Mouse (Mus musculus) cortical plate, adult 2 months (tissue): ENCODE data around the gene Mtfr1l. TPM values are rescaled to one million over a fixed set of nuclear protein-coding genes. Genes with fewer than 3 reads are reported as not detected.
A peak's percentile ranks its signal among the peaks of the same experiment; 100 is the strongest.

Experiments
- H3K27ac ChIP-seq: fragments of 200-500 bp; 2 replicates; pipeline ENCODE4 v1.5.1; 2012; ENCODE audit warnings: low read length, control low read depth, inconsistent platforms; ENCODE audit not compliant: insufficient read depth
- H3K4me1 ChIP-seq: fragments of 200-500 bp; 2 replicates; pipeline ENCODE4 v1.6.1; 2011; ENCODE audit warnings: low read length; ENCODE audit not compliant: control insufficient read depth, insufficient read depth
- H3K4me3 ChIP-seq: fragments of 200-500 bp; 2 replicates; pipeline ENCODE4 v1.5.1; 2011; ENCODE audit warnings: mild to moderate bottlenecking, low read length, control low read depth; ENCODE audit not compliant: insufficient read depth
- CTCF ChIP-seq: fragments of 200-500 bp; IDR thresholded peaks from 2 replicates; pipeline ENCODE4 v1.5.1; 2011; ENCODE audit warnings: mild to moderate bottlenecking, control low read depth, low read length; ENCODE audit not compliant: insufficient read depth; ENCODE audit errors: extremely low read depth
- POLR2A ChIP-seq: fragments of 200-500 bp; IDR thresholded peaks from 2 replicates; pipeline ENCODE4 v1.6.1; 2011; ENCODE audit warnings: mild to moderate bottlenecking, low read length, control low read depth; ENCODE audit not compliant: insufficient read depth; ENCODE audit errors: extremely low read depth
- polyA plus RNA-seq: library from polyadenylated mRNA; depleted of rRNA; stranded (reverse); fragments of >200 nt; gene quantifications from 2 replicates; pipeline ENCODE4 v1.2.3, GENCODE M21; 2012

The Mtfr1l gene
- polyA plus RNA-seq, 1 experiment, result 118 TPM

- Histone ChIP-seq H3K4me3 (no peak overlapping the region), H3K27ac (no peak overlapping the region), H3K4me1 (no peaks in the 10 kb centered on the region)
- no peak for TF ChIP-seq POLR2A
- no peak for TF ChIP-seq CTCF
These were observed 24.0 kb upstream of the Mtfr1l start for GRCm38 (mm10) chr4:134559154-134559553.

GRCm38 (mm10) chr4:134558570-134559113 lies 23.5 kb upstream of the Mtfr1l start:
- H3K4me1 ChIP-seq, result no peaks in the 10 kb centered on the region
- no peak for TF ChIP-seq POLR2A
- TF ChIP-seq CTCF, result no peak
- no peak overlapping the region for H3K27ac ChIP-seq
- no peak overlapping the region for H3K4me3 ChIP-seq

DNA sequence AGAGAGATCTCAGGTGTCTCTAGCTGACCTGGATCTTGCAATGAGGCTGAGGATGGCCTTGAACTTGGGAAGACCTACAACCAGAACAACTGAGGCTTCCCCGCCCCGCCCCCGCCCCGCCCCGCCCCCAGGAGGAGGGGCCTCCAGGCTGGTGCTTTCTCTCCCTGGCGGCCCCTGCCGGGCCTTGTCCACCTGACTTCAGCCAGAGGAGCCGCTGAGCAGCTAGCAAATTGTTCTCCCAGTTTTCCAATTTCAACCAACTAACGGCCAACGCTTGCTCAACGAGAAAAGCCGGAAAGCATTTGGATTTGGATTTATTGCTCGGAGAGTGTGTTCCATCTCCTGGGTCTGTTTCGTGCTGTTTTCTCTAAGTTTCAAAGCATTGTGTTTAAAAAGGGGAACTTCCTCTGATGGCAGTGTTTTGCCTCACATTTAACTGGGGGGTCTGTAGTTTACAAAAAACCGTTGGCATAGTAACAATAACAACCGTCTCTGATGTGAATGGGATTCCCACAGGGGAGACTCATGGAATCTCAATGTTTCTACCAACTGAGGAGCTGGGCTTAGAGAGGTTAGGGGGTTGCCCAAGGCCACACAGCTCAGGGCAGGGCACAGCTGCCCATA lies 22.6 kb upstream of the Mtfr1l start:
- Histone ChIP-seq H3K27ac (no peak overlapping the region), H3K4me1 (no peaks in the 10 kb centered on the region), H3K4me3 (no peak overlapping the region)
- TF ChIP-seq CTCF, result no peak

- TF ChIP-seq POLR2A (no peak), CTCF (peak; percentile 47)
- Histone ChIP-seq H3K4me1 (peaks cover 2% of the 10 kb centered on the region; the same call in 1 of the 2 replicates), H3K4me3 (no peak overlapping the region), H3K27ac (no peak overlapping the region)
These were observed 20.9 kb upstream of the Mtfr1l start for GRCm38 (mm10) chr4:134555956-134556580.

DNA sequence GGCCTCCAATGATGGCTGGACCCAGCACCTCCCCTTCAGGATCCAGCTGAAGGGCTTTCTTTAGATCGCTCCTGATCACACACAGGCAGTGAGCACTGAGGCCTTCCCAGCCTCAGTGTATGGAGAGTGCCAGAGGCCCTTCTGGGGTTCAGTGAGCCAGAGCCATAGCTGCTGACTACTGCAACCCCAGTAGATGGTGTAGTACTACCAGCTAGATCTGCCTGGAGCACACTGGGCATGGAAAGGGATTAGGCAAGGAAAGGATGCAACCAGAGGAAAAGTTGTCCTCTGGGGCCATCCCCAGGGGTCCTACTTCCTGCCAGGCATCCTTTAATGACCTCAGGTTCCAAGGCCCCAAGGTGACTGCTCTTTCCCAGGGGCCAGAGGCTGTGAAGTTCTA lies 18.4 kb upstream of the Mtfr1l start:
- TF ChIP-seq CTCF (peak; percentile 47), POLR2A (no peak)
- no peak overlapping the region for H3K27ac ChIP-seq
- H3K4me3 ChIP-seq, result no peak overlapping the region
- H3K4me1 ChIP-seq, result peaks cover 2% of the 10 kb centered on the region; the same call in 1 of the 2 replicates

GRCm38 (mm10) chr4:134551494-134552316 lies 16.5 kb upstream of the Mtfr1l start, which contains the start of gene Selenon:
Gene Selenon, minus strand, starts transcription at chr4:134552166.
- Histone ChIP-seq H3K27ac (no peak within 1 kb of the TSS), H3K4me1 (peaks cover 2% of the 10 kb centered on the region; the same call in 1 of the 2 replicates), H3K4me3 (peak within 1 kb of the TSS; percentile 69)
- no peak for TF ChIP-seq POLR2A
- no peak for TF ChIP-seq CTCF

- TF ChIP-seq CTCF, result 0 out of 2 replicates have a peak, but pooled peaks have one; percentile 3
- no peak for TF ChIP-seq POLR2A
- Histone ChIP-seq H3K27ac (no peak overlapping the region), H3K4me3 (no peak overlapping the region), H3K4me1 (peaks cover 2% of the 10 kb centered on the region; the same call in 1 of the 2 replicates)
These were observed 14.7 kb upstream of the Mtfr1l start for GRCm38 (mm10) chr4:134549899-134550298.

- H3K4me3 ChIP-seq, result no peak overlapping the region
- H3K4me1 ChIP-seq, result peaks cover 2% of the 10 kb centered on the region; the same call in 1 of the 2 replicates
- H3K27ac ChIP-seq, result no peak overlapping the region
- TF ChIP-seq POLR2A, result no peak
- TF ChIP-seq CTCF, result 0 out of 2 replicates have a peak, but pooled peaks have one; percentile 7
These were observed 13.2 kb upstream of the Mtfr1l start for GRCm38 (mm10) chr4:134548169-134548938.
